Mouse (Mus musculus) cerebellum, postnatal 10 days (tissue): ENCODE measurements around the gene Gm20388.
A peak's percentile ranks its signal among the peaks of the same experiment; 100 is the strongest.

Source experiments
- DNase-seq, 2 experiments: peaks; one replicate each; pipeline ENCODE4 v3.0.0; 2021; ENCODE audit warnings: mixed read lengths in 2 of 2

The Gm20388 gene

GRCm38 (mm10) chr8:122224650-122225022 lies 2314.0 kb downstream of the Gm20388 start:
- DNase-seq = peak in 1 of 2 experiments; percentile 43

GRCm38 (mm10) chr8:122225446-122225845 lies 2314.8 kb downstream of the Gm20388 start:
- DNase-seq = peak in 1 of 2 experiments; percentile 54

DNA sequence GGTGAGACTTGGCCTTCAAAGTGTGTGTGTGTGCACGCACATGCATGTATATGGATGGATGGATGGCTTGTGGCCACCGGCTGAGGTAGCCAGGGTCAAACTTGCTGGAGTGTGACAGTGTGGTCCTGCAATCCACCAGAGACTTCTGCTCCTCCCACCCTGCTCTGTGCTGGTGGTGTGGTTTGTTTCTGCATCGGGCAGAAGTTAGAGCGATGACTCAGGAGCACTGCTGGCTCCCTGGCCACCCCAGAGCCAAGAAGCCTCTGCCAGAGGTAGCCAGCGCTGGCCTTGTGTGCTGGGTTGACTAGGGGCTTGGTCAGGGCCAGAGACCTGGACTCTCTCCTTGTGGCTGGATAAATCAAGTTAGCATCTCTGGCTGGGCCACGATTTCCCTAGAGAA lies 2316.7 kb downstream of the Gm20388 start:
- DNase-seq = no peak

DNA sequence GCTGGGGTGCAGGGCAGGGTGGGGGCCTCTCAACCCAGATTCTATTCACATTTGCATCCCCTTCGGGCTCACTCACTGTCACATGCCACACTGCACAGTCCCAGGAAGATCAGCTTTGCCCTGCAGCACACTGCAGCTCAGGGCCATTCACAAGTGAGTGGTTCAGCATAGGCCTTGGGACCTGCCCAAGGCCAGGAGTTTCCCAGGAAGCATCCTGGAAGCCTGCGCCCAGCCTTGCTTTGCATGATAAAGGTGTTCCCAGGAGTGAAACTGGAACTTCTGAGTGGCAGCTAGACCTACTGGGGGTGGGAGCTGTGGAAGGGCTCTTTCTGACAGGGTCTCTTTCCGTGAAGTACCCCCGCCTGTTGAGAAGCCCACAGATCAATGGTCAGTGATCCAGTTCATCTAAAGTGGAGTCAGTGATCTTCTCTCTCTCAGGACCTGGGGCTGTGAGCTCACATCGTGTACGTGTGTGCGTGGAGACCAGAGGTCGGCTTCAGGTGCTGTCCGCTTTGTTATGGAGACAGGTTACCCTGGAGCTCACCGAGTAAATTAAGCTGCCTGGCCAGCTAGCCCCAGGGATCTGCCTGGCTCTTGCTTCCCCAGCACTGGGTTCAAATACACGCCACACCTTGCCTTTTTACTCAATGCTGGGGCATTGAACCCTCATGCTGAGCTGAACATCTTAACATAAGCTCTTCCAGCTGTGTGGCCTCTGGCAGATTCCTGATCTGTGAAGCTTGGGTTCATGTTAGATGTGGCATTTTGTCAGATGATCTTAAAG lies 2318.3 kb downstream of the Gm20388 start:
- DNase-seq = no peak

DNA sequence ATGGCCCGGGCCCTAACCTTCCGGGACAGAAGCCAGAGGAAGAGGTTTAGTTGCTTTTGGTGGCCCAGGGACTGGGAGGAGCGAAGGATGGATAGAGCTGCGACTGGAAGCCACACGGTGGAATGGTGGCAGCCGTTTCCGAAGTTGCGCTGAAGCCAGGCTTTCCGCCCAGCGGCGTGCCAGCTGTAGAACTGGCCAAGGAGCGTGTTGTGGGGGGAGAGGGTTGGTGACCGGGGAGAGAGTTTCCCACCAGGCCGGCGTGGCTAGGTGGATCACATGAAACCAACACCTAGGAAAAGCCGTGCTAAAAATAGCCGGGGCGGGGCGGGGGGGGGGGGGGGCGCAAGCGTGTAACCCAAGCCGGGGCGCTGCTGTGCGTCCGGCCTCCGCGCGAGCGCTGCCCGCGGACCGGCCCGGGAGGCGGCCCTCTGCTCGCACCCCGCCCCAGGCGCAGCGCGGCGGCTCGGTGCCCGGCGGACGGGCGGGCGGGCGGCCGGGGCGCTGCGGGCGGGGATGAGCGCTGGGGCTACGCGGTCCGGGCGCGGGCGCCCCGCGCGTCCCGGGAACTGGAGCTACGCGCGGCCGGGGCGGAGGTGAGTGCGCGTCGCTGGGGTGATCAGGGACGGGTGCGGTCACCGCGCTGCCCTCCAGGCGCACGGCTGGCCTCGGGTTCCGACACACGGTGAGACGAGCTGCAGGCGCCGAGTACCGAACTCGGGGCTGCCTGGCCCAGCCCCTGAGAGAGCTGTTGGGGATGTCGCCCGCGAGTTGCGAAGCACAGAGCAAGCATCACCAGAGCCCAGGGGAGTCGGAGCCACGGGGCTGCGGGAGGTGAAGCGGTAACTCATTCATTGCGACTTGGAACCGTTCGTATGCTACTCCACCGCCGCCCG lies 2319.4 kb downstream of the Gm20388 start:
- DNase-seq = peak; percentile 62 to 64

DNA sequence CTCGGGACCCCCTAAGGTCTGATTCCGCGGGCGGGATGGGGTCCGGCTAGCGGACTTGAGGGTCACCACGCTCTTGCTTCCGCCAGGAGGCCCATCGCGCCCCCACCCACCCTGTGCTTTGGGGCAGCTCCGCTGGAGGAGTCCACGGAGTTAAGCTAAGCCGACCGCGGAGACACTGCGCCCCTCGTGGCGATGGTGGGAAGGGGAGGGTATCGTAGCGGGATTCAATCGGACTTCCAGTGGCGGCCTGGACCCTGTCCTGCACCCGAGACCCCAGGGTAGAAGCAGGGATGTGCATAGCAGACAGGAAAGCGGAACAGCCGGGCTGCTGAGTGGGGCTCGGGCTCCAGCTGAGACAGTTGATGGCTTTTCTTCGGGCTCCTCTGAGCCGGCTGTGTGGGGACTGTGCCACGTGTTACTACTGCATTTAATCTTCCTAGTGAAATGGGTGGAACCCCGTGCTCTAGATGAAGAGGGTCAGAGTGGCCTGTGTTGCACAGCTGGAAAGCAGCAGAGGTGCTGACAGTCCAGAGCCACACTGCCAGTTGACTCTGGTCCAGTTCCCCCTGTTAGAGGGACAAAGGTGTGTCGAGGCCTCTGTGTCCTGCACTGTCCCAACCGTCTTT lies 2320.2 kb downstream of the Gm20388 start:
- peak; percentile 89 to 90 for DNase-seq

GRCm38 (mm10) chr8:122234055-122234454 lies 2323.4 kb downstream of the Gm20388 start:
- peak; percentile 70 to 76 for DNase-seq

DNA sequence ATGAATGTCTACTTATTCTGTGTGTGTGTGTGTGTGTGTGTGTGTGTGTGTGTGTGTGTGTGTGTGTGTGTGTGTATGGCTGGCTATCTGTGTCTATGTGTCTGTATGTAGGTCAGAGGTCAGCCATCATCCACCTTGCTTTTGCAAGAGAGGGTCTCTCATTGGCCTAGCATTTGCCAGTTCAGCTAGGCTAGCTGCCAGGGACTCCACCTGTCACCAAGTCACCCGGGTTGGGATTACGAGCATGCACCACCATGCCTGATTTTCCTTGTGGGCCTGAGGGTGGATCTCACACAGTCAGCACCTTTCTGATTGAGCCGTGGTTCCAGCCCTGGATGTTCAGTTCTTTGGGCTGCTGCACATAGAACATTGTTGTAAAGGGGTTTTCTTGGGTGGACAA lies 2325.9 kb downstream of the Gm20388 start:
- DNase-seq = peak; percentile 69

GRCm38 (mm10) chr8:122238225-122238624 lies 2327.6 kb downstream of the Gm20388 start:
- no peak for DNase-seq

DNA sequence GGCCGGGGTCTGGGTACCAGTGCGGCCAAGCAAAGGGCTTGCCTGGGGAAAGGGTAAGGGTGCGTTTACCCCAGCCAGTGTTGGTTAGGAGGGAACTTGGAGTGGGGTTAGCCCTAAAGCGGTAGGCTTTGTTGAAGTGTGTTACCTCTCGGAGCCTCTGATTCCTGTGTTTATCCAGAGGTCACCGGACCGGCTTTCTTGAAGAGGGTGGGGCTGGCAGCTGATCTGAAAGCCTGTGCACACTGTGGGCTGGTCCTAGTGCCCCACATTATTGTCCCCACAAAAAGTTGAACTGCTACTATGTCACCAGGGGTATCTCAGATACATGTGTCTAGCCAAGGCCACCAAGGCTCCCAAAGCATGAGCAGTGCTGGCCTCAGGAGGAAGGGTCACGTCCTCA lies 2328.1 kb downstream of the Gm20388 start:
- no peak for DNase-seq

DNA sequence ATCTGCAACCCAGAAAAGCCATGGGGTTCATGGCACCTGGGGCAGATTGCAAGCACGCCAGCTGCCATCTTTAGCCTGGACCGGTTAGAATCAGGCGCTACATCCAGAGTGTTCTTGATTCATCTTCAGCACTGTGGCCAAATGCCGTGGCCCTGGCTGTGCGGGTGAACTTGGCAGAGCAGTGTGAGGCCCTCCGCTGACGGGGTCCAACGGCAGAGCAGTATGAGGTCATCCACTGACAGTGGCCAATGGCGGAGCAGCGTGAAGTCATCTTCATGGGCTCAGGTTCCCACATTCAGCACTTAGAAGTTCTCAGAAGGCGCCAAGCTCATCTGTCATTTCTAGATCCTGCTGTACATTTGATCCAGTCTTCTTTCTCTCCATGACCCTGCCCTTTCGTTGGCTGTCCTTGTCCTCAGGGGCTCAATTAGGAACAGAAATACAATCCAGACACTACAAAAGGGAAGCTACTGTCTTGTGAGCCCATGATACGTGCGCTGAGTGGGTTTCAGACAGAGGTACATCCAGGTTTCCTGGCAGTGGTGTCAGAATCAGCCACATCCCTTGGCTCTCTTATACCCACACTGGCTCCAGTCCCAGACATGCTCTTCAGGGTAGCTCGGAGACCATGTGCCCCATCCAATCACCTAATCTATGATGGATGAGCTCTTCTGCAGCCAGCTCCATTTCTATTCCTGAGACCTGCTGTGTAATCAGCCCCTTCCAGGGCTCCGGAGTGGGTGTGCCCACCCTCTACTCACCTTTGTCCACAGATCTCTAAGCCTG lies 2329.8 kb downstream of the Gm20388 start:
- peak; percentile 82 to 87 for DNase-seq

DNA sequence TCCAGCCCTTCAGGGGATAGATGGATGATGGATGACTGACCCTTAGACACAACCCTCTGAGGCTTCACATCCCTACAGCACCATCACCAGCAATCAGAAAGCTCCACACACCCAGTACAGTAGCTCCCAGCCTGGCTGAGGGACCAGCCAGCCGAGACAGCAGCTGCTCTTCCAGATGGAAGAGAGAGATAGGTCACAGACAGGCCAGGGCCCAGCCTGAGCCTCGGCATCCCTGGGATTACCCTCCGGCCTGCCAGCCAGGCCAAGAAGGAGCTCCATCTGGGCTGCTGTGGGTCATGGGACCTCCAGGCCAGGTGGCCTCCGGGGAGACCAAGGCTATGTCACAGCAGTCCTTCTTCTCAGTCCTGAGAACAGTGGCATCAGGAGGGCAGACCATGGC lies 2332.7 kb downstream of the Gm20388 start:
- DNase-seq = peak in 1 of 2 experiments; percentile 31

GRCm38 (mm10) chr8:122245161-122245560 lies 2334.5 kb downstream of the Gm20388 start:
- no peak for DNase-seq

- peak; percentile 46 to 66 for DNase-seq
Observed at GRCm38 (mm10) chr8:122246257-122247211, 2335.9 kb downstream of the Gm20388 start.

GRCm38 (mm10) chr8:122251739-122252138 lies 2341.1 kb downstream of the Gm20388 start:
- DNase-seq = no peak

DNA sequence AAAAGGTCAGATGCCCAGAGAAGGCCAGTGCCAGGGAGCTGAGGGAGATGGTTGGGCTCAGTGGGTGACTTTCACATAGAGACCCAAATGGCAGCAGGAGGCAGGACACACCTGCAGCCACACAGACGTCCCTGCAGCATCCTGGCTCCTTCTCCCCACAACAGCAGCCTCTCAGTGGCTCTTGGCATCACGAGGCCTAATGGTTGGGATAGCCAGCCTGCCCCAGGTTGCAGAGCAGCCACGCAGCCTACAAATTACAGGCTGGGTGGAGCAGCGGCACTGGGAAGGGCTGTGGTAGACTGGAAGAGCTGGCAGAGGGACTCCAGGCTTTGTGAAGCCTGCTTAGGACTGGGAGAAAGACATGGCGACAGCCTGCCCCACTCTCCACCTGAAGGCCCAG lies 2341.7 kb downstream of the Gm20388 start:
- DNase-seq = peak; percentile 66 to 70

- peak; percentile 87 to 91 for DNase-seq
Observed at GRCm38 (mm10) chr8:122259351-122259750, 2348.7 kb downstream of the Gm20388 start.

DNA sequence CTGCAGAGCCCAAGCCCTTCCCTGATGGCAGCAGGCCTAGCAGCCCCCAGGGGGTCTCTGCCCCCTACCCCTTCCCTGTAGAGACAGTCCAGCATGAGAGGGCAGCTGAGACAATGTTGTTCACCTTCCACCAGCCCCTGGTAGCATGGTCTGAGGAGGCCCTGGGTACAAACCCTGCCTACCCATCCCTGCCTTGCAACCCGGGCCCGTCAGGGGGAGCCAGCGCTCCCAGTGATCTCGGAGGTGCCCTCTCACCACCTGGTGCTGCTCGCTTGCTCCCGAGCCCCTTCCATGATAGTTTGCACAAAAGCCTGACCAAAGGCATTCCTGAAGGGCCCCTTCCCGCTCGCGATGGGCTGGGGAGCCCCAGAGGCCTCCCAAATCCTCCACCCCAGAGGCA lies 2350.1 kb downstream of the Gm20388 start:
- DNase-seq = peak in 1 of 2 experiments; percentile 35

- DNase-seq = peak; percentile 69 to 75
Observed at GRCm38 (mm10) chr8:122262835-122263234, 2352.2 kb downstream of the Gm20388 start.

GRCm38 (mm10) chr8:122264243-122264642 lies 2353.6 kb downstream of the Gm20388 start:
- peak; percentile 84 to 89 for DNase-seq

DNA sequence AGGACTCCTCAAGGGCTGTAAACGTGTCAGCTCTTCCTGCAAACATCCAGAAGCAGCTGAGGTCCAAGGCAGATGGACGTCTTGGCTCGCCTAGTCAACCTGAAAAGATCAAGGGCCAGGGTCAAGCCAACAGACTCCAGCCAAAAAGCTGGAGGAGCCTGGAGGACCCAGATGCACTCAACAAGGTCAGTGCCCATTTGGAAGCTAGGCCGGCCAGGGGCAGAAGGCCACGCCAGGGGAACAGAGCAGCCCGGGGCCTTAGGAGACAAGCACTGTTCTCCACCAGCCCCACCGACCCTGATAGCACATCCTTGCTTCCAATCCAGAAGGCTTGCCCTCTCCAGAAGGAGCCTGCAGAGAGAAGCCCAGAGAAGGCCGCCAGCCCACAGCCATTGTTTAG lies 2354.9 kb downstream of the Gm20388 start:
- DNase-seq = peak; percentile 59 to 67
